Mouse (Mus musculus) midbrain, embryonic 14.5 days (tissue): ENCODE results near the gene 1600002K03Rik. TPM values are rescaled to one million over a fixed set of nuclear protein-coding genes. Genes with fewer than 3 reads are reported as not detected.

ENCODE experiments used
- ATAC-seq: fragments of 200-750 bp; cut with Nextera tagmentation; 2 replicates; pipeline ENCODE4 v1.8.0; 2017; ENCODE audit warnings: moderate number of reproducible peaks, moderate library complexity; ENCODE audit not compliant: low FRiP score, low TSS enrichment
- DNase-seq: peaks from one replicate; pipeline ENCODE4 v3.0.0-alpha.2; 2015
- H3K27ac ChIP-seq: fragments of 300-500 bp; sonication (generic); replicated peaks from 2 replicates; pipeline ENCODE4 v1.5.1; 2014; ENCODE audit warnings: mild to moderate bottlenecking, low read depth, low read length, moderate library complexity
- H3K27me3 ChIP-seq: fragments of 300-500 bp; sonication (generic); 2 replicates; pipeline ENCODE4 v1.6.1; 2014; ENCODE audit warnings: low read length, control low read depth, mixed read lengths; ENCODE audit not compliant: control insufficient read depth, insufficient read depth
- H3K36me3 ChIP-seq: fragments of 300-500 bp; sonication (generic); 2 replicates; pipeline ENCODE4 v1.6.1; 2014; ENCODE audit warnings: low read length, control low read depth; ENCODE audit not compliant: control insufficient read depth, insufficient read depth
- H3K4me1 ChIP-seq: fragments of 300-500 bp; sonication (generic); 2 replicates; pipeline ENCODE4 v1.6.1; 2014; ENCODE audit warnings: mild to moderate bottlenecking, antibody characterized with exemption, low read length, control low read depth; ENCODE audit not compliant: control insufficient read depth, insufficient read depth
- H3K4me2 ChIP-seq: fragments of 300-500 bp; sonication (generic); 2 replicates; pipeline ENCODE4 v1.6.1; 2014; ENCODE audit warnings: mild to moderate bottlenecking, low read length, moderate library complexity
- H3K4me3 ChIP-seq: fragments of 300-500 bp; sonication (generic); replicated peaks from 2 replicates; pipeline ENCODE4 v1.5.1; 2014; ENCODE audit warnings: low read depth, low read length
- H3K9ac ChIP-seq: fragments of 300-500 bp; sonication (generic); replicated peaks from 2 replicates; pipeline ENCODE4 v1.6.1; 2014; ENCODE audit warnings: mild to moderate bottlenecking, low read length, moderate library complexity
- H3K9me3 ChIP-seq: fragments of 300-500 bp; sonication (generic); 2 replicates; pipeline ENCODE4 v1.6.1; 2016; ENCODE audit warnings: low read length, control low read depth, mixed read lengths; ENCODE audit not compliant: control insufficient read depth
- WGBS: fragments of 180-500 bp; shearing (Covaris S2); extraction: QIAGEN DNeasy Blood & Tissue Kit; methylation state at CpG from one replicate; pipeline ENCODE4 v1.1.7; 2014; 5-methylcytosine and 5-hydroxymethylcytosine counted together
- polyA plus RNA-seq: library from polyadenylated mRNA; unstranded; fragments of >200 nt; fragmentation: Nextera tagmentation; extraction: Ambion mirVana; gene quantifications from 2 replicates; pipeline ENCODE4 v1.2.1, GENCODE M21; 2014

1600002K03Rik gene
- polyA plus RNA-seq, 1 experiment from 2014 or later, result 5.7 TPM

DNA sequence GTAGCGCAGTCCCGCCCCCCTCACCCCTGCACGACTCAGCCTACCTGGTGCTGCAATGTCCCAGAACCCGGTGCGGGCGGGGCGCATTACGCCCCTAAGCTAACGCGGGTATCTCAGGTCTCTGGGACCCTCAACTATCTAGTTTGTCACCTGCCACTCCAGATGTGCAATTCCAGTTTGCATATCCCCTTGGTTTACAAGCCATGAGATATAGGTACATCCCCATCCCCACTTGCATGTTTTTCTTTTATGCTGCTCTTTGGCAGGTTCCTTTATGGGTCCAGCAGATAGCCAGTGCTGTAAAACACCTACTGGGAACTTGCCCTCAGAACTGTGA lies 33.3 kb upstream of the 1600002K03Rik start:
- peak; percentile 15; the same call in 1 of the 2 replicates for ATAC-seq
- Histone ChIP-seq H3K4me1 (peaks cover 38% of the 10 kb centered on the region), H3K9me3 (no peaks in the 10 kb centered on the region), H3K9ac (peak overlapping the region; percentile 93), H3K4me3 (peak overlapping the region; percentile 80), H3K27ac (peak overlapping the region; percentile 94), H3K4me2 (peak overlapping the region; percentile 93), H3K27me3 (no peaks in the 10 kb centered on the region; the same call in 1 of the 2 replicates), H3K36me3 (peaks cover 31% of the 10 kb centered on the region)
- 2% methylated on average over 10 of the region's 10 CpGs for WGBS
- no peak for DNase-seq

DNA sequence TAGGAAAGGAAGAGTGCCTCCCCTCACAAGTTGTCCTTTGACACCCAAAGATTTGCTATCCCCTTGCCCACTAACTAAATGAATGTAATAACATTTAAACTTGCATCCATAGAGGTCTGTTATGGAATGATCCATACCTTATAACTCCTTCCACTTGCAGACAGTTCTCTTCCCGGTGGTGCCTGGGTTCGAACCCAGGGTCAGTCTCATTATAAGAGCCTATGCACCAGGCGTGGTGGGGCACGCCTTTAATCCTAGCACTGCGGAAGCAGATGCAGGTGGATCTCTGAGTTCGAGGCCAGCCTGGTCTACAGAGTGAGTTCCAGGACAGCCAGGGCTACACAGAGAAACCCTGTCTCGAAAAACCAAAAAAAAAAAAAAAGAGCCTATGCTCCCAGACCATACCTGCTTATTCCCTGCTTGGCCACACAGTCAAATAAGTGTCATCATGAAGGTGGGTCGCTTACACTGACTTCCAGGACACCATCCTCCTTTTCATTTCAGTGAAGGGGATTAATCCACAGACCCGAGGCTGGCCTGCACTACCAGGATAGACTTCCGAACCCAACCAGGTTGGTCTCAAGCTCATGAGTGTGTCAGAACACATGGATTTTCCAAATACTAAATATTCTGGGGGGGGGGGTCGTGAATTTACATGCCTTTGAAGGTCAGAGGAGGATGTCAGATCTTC lies 32.6 kb upstream of the 1600002K03Rik start:
- Histone ChIP-seq H3K4me1 (peaks cover 38% of the 10 kb centered on the region), H3K27me3 (no peaks in the 10 kb centered on the region; the same call in 1 of the 2 replicates), H3K4me3 (peak overlapping the region; percentile 80; the same call in 1 of the 2 replicates), H3K9ac (no peak overlapping the region), H3K4me2 (peak overlapping the region; percentile 93; the same call in 1 of the 2 replicates), H3K27ac (peak overlapping the region; percentile 94; the same call in 1 of the 2 replicates), H3K9me3 (no peaks in the 10 kb centered on the region), H3K36me3 (peaks cover 31% of the 10 kb centered on the region)
- 74% methylated on average over 11 of the region's 11 CpGs for WGBS
- ATAC-seq (no peak), DNase-seq (no peak)

GRCm38 (mm10) chr10:80140666-80141035 lies 32.1 kb upstream of the 1600002K03Rik start, which contains the start of gene Cbarp:
Cbarp (minus strand) TSS chr10:80140835.
- H3K4me1 ChIP-seq, result peaks cover 38% of the 10 kb centered on the region
- H3K27me3 ChIP-seq, result no peaks in the 10 kb centered on the region; the same call in 1 of the 2 replicates
- peak within 1 kb of the TSS; percentile 88; the same call in 1 of the 2 replicates for H3K9ac ChIP-seq
- DNase-seq (no peak), ATAC-seq (no peak)
- peak within 1 kb of the TSS; percentile 94 for H3K27ac ChIP-seq
- H3K36me3 ChIP-seq, result peaks cover 30% of the 10 kb centered on the region
- H3K9me3 ChIP-seq, result no peaks in the 10 kb centered on the region
- WGBS, result 78% methylated on average over 10 of the region's 10 CpGs
- peak within 1 kb of the TSS; percentile 80 for H3K4me3 ChIP-seq
- H3K4me2 ChIP-seq, result peak within 1 kb of the TSS; percentile 94

GRCm38 (mm10) chr10:80141243-80141642 lies 31.5 kb upstream of the 1600002K03Rik start:
- 1% methylated on average over 29 of the region's 29 CpGs for WGBS
- DNase-seq (peak; percentile 96), ATAC-seq (peak; percentile 59)
- peaks cover 34% of the 10 kb centered on the region for H3K4me1 ChIP-seq
- H3K9me3 ChIP-seq, result no peaks in the 10 kb centered on the region
- peak overlapping the region; percentile 88; the same call in 1 of the 2 replicates for H3K9ac ChIP-seq
- H3K4me2 ChIP-seq, result peak overlapping the region; percentile 94
- peak overlapping the region; percentile 73 for H3K4me3 ChIP-seq
- peaks cover 27% of the 10 kb centered on the region for H3K36me3 ChIP-seq
- H3K27me3 ChIP-seq, result no peaks in the 10 kb centered on the region; the same call in 1 of the 2 replicates
- peak overlapping the region; percentile 87 for H3K27ac ChIP-seq

- H3K4me1 ChIP-seq, result peaks cover 27% of the 10 kb centered on the region
Measured at GRCm38 (mm10) chr10:80141786-80142529, 30.8 kb upstream of the 1600002K03Rik start.

GRCm38 (mm10) chr10:80142530-80142925 lies 30.2 kb upstream of the 1600002K03Rik start:
- Histone ChIP-seq H3K4me1 (peaks cover 21% of the 10 kb centered on the region), H3K4me2 (peak overlapping the region; percentile 94), H3K4me3 (peak overlapping the region; percentile 73), H3K9me3 (no peaks in the 10 kb centered on the region), H3K9ac (peak overlapping the region; percentile 88), H3K27me3 (no peaks in the 10 kb centered on the region), H3K36me3 (peaks cover 26% of the 10 kb centered on the region), H3K27ac (peak overlapping the region; percentile 87)
- WGBS, result 0% methylated on average over 15 of the region's 15 CpGs
- ATAC-seq (no peak), DNase-seq (no peak)

More at GRCm38 (mm10) chr10:80141786-80142529, 30.8 kb upstream of the 1600002K03Rik start:
- Histone ChIP-seq H3K27me3 (no peaks in the 10 kb centered on the region; the same call in 1 of the 2 replicates), H3K9me3 (no peaks in the 10 kb centered on the region), H3K27ac (peak overlapping the region; percentile 87), H3K4me2 (peak overlapping the region; percentile 94), H3K36me3 (peaks cover 26% of the 10 kb centered on the region), H3K9ac (peak overlapping the region; percentile 88), H3K4me3 (peak overlapping the region; percentile 73)
- WGBS, result 1% methylated on average over 43 of the region's 43 CpGs
- ATAC-seq, result peak; percentile 82
- peak; percentile 99 for DNase-seq

DNA sequence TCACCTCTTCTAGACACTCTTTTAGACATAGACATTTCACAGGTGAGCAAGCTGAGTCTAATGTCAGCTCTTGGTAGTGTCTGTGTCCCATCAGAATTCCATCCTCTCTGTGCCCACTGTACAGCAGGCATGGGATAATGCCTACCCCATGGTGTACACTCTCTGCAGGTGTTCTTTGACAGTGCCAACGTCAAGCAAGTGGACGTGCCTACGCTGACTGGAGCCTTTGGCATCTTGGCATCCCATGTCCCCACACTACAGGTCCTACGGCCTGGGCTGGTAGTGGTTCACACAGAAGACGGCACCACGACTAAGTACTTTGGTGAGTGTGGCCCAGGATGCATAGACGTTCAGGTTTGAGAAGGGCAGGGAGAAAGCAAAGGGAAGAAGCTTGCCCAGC lies 29.1 kb upstream of the 1600002K03Rik start:
- Histone ChIP-seq H3K4me3 (no peak overlapping the region), H3K9me3 (no peaks in the 10 kb centered on the region), H3K36me3 (peaks cover 26% of the 10 kb centered on the region), H3K27me3 (no peaks in the 10 kb centered on the region), H3K27ac (no peak overlapping the region), H3K4me2 (no peak overlapping the region), H3K4me1 (peaks cover 12% of the 10 kb centered on the region), H3K9ac (no peak overlapping the region)
- ATAC-seq, result no peak
- WGBS, result 89% methylated on average over 7 of the region's 7 CpGs
- no peak for DNase-seq

GRCm38 (mm10) chr10:80144159-80144558 lies 28.6 kb upstream of the 1600002K03Rik start:
- no peaks in the 10 kb centered on the region for H3K27me3 ChIP-seq
- H3K4me3 ChIP-seq, result no peak overlapping the region
- WGBS, result 93% methylated on average over 12 of the region's 12 CpGs
- no peak overlapping the region for H3K27ac ChIP-seq
- no peaks in the 10 kb centered on the region for H3K9me3 ChIP-seq
- ATAC-seq (no peak), DNase-seq (no peak)
- H3K36me3 ChIP-seq, result peaks cover 26% of the 10 kb centered on the region
- H3K9ac ChIP-seq, result no peak overlapping the region
- peaks cover 12% of the 10 kb centered on the region for H3K4me1 ChIP-seq
- no peak overlapping the region for H3K4me2 ChIP-seq
